Mouse (Mus musculus) midbrain, embryonic 14.5 days (tissue): Measurements from ENCODE around the gene Nectin1. TPM values are rescaled to one million over a fixed set of nuclear protein-coding genes. Genes with fewer than 3 reads are reported as not detected.

Experiments
- ATAC-seq: fragments of 200-750 bp; cut with Nextera tagmentation; 2 replicates; pipeline ENCODE4 v1.8.0; 2017; ENCODE audit warnings: moderate number of reproducible peaks, moderate library complexity; ENCODE audit not compliant: low FRiP score, low TSS enrichment
- DNase-seq: peaks from one replicate; pipeline ENCODE4 v3.0.0-alpha.2; 2015
- H3K27ac ChIP-seq: fragments of 300-500 bp; sonication (generic); replicated peaks from 2 replicates; pipeline ENCODE4 v1.5.1; 2014; ENCODE audit warnings: mild to moderate bottlenecking, low read depth, low read length, moderate library complexity
- H3K27me3 ChIP-seq: fragments of 300-500 bp; sonication (generic); 2 replicates; pipeline ENCODE4 v1.6.1; 2014; ENCODE audit warnings: low read length, control low read depth, mixed read lengths; ENCODE audit not compliant: control insufficient read depth, insufficient read depth
- H3K36me3 ChIP-seq: fragments of 300-500 bp; sonication (generic); 2 replicates; pipeline ENCODE4 v1.6.1; 2014; ENCODE audit warnings: low read length, control low read depth; ENCODE audit not compliant: control insufficient read depth, insufficient read depth
- H3K4me1 ChIP-seq: fragments of 300-500 bp; sonication (generic); 2 replicates; pipeline ENCODE4 v1.6.1; 2014; ENCODE audit warnings: mild to moderate bottlenecking, antibody characterized with exemption, low read length, control low read depth; ENCODE audit not compliant: control insufficient read depth, insufficient read depth
- H3K4me2 ChIP-seq: fragments of 300-500 bp; sonication (generic); 2 replicates; pipeline ENCODE4 v1.6.1; 2014; ENCODE audit warnings: mild to moderate bottlenecking, low read length, moderate library complexity
- H3K4me3 ChIP-seq: fragments of 300-500 bp; sonication (generic); replicated peaks from 2 replicates; pipeline ENCODE4 v1.5.1; 2014; ENCODE audit warnings: low read depth, low read length
- H3K9ac ChIP-seq: fragments of 300-500 bp; sonication (generic); replicated peaks from 2 replicates; pipeline ENCODE4 v1.6.1; 2014; ENCODE audit warnings: mild to moderate bottlenecking, low read length, moderate library complexity
- H3K9me3 ChIP-seq: fragments of 300-500 bp; sonication (generic); 2 replicates; pipeline ENCODE4 v1.6.1; 2016; ENCODE audit warnings: low read length, control low read depth, mixed read lengths; ENCODE audit not compliant: control insufficient read depth
- WGBS: fragments of 180-500 bp; shearing (Covaris S2); extraction: QIAGEN DNeasy Blood & Tissue Kit; methylation state at CpG from one replicate; pipeline ENCODE4 v1.1.7; 2014; 5-methylcytosine and 5-hydroxymethylcytosine counted together
- polyA plus RNA-seq: library from polyadenylated mRNA; unstranded; fragments of >200 nt; fragmentation: Nextera tagmentation; extraction: Ambion mirVana; gene quantifications from 2 replicates; pipeline ENCODE4 v1.2.1, GENCODE M21; 2014

Nectin1 gene
- polyA plus RNA-seq, 1 experiment from 2014 or later: 16.7 TPM

GRCm38 (mm10) chr9:43744138-43744981, 576 bp downstream of the Nectin1 start:
- ATAC-seq: peak; percentile 65; the same call in 1 of the 2 replicates
- under 1% methylated on average over 75 of the region's 77 CpGs for WGBS

GRCm38 (mm10) chr9:43745051-43745792, 1.4 kb downstream of the Nectin1 start:
- peak; percentile 80 for DNase-seq
- no peaks in the 10 kb centered on the region for H3K36me3 ChIP-seq
- peak overlapping the region; percentile 98 for H3K27ac ChIP-seq
- H3K4me3 ChIP-seq: peak overlapping the region; percentile 92
- H3K27me3 ChIP-seq: no peaks in the 10 kb centered on the region
- H3K9me3 ChIP-seq: no peaks in the 10 kb centered on the region
- H3K9ac ChIP-seq: peak overlapping the region; percentile 96
- H3K4me2 ChIP-seq: peak overlapping the region; percentile 91
- 0 out of 2 replicates have a peak, but pooled peaks have one; percentile 21 for ATAC-seq
- WGBS: under 1% methylated on average over 43 of the region's 43 CpGs
- H3K4me1 ChIP-seq: peaks cover 50% of the 10 kb centered on the region

More at GRCm38 (mm10) chr9:43744138-43744981, 576 bp downstream of the Nectin1 start:
- Histone ChIP-seq H3K27ac (peak overlapping the region; percentile 98), H3K4me3 (peak overlapping the region; percentile 92), H3K4me2 (peak overlapping the region; percentile 91), H3K36me3 (no peaks in the 10 kb centered on the region), H3K9me3 (no peaks in the 10 kb centered on the region), H3K27me3 (no peaks in the 10 kb centered on the region), H3K9ac (peak overlapping the region; percentile 96), H3K4me1 (peaks cover 41% of the 10 kb centered on the region)
- peak; percentile 74 for DNase-seq

- Histone ChIP-seq H3K27ac (peak overlapping the region; percentile 98), H3K27me3 (no peaks in the 10 kb centered on the region), H3K9me3 (no peaks in the 10 kb centered on the region), H3K4me2 (peak overlapping the region; percentile 91), H3K9ac (peak overlapping the region; percentile 96), H3K36me3 (no peaks in the 10 kb centered on the region), H3K4me3 (peak overlapping the region; percentile 92), H3K4me1 (peaks cover 57% of the 10 kb centered on the region)
- no peak for ATAC-seq
- WGBS: 2% methylated on average over 13 of the region's 13 CpGs
- peak; percentile 70 for DNase-seq
Observed at GRCm38 (mm10) chr9:43745951-43746703, 2.3 kb downstream of the Nectin1 start.

- WGBS: 19% methylated on average over 9 of the region's 9 CpGs
- Histone ChIP-seq H3K4me1 (peaks cover 54% of the 10 kb centered on the region), H3K4me2 (peak overlapping the region; percentile 91), H3K9me3 (no peaks in the 10 kb centered on the region), H3K4me3 (peak overlapping the region; percentile 92), H3K27ac (peak overlapping the region; percentile 98; the same call in 1 of the 2 replicates), H3K36me3 (no peaks in the 10 kb centered on the region), H3K27me3 (no peaks in the 10 kb centered on the region), H3K9ac (peak overlapping the region; percentile 96)
- DNase-seq: no peak
- ATAC-seq: no peak
Observed at GRCm38 (mm10) chr9:43747710-43748109, 3.9 kb downstream of the Nectin1 start.

GRCm38 (mm10) chr9:43748519-43748918, 4.7 kb downstream of the Nectin1 start:
- Histone ChIP-seq H3K9me3 (no peaks in the 10 kb centered on the region), H3K4me2 (peak overlapping the region; percentile 91), H3K27ac (no peak overlapping the region), H3K36me3 (no peaks in the 10 kb centered on the region), H3K9ac (no peak overlapping the region; the same call in 1 of the 2 replicates), H3K27me3 (no peaks in the 10 kb centered on the region), H3K4me3 (peak overlapping the region; percentile 92), H3K4me1 (peaks cover 48% of the 10 kb centered on the region)
- WGBS: 49% methylated on average over 5 of the region's 5 CpGs
- ATAC-seq (no peak), DNase-seq (peak; percentile 1)

- Histone ChIP-seq H3K36me3 (no peaks in the 10 kb centered on the region), H3K4me1 (peaks cover 57% of the 10 kb centered on the region), H3K9me3 (no peaks in the 10 kb centered on the region), H3K27ac (no peak overlapping the region), H3K9ac (no peak overlapping the region; the same call in 1 of the 2 replicates), H3K4me3 (no peak overlapping the region), H3K27me3 (no peaks in the 10 kb centered on the region), H3K4me2 (no peak overlapping the region)
- no peak for ATAC-seq
- no peak for DNase-seq
- 64% methylated on average over 9 of the region's 9 CpGs for WGBS
Observed at GRCm38 (mm10) chr9:43750053-43750452, 6.3 kb downstream of the Nectin1 start.

GRCm38 (mm10) chr9:43751111-43751510, 7.3 kb downstream of the Nectin1 start:
- ATAC-seq (no peak), DNase-seq (no peak)
- Histone ChIP-seq H3K27ac (no peak overlapping the region), H3K4me3 (no peak overlapping the region), H3K9ac (no peak overlapping the region), H3K4me2 (no peak overlapping the region), H3K27me3 (no peaks in the 10 kb centered on the region), H3K9me3 (no peaks in the 10 kb centered on the region), H3K36me3 (no peaks in the 10 kb centered on the region), H3K4me1 (peaks cover 61% of the 10 kb centered on the region)
- 34% methylated on average over 8 of the region's 8 CpGs for WGBS

- H3K4me2 ChIP-seq: no peak overlapping the region
- H3K4me1 ChIP-seq: peaks cover 60% of the 10 kb centered on the region
- no peak overlapping the region for H3K27ac ChIP-seq
- no peaks in the 10 kb centered on the region for H3K9me3 ChIP-seq
- H3K27me3 ChIP-seq: no peaks in the 10 kb centered on the region
- ATAC-seq: no peak
- no peak overlapping the region for H3K4me3 ChIP-seq
- no peak for DNase-seq
- H3K36me3 ChIP-seq: no peaks in the 10 kb centered on the region
- no peak overlapping the region for H3K9ac ChIP-seq
- WGBS: 83% methylated on average over 6 of the region's 6 CpGs
Observed at GRCm38 (mm10) chr9:43753481-43753880, 9.7 kb downstream of the Nectin1 start.
